Mouse (Mus musculus): ENCODE measurements around the gene Ipo8. TPM values are rescaled to one million over a fixed set of nuclear protein-coding genes. Genes with fewer than 3 reads are reported as not detected.

Gene Ipo8
- total RNA-seq (2017): 37.5 to 67.7 TPM (median 47.6 TPM) in 3 replicates

DNA sequence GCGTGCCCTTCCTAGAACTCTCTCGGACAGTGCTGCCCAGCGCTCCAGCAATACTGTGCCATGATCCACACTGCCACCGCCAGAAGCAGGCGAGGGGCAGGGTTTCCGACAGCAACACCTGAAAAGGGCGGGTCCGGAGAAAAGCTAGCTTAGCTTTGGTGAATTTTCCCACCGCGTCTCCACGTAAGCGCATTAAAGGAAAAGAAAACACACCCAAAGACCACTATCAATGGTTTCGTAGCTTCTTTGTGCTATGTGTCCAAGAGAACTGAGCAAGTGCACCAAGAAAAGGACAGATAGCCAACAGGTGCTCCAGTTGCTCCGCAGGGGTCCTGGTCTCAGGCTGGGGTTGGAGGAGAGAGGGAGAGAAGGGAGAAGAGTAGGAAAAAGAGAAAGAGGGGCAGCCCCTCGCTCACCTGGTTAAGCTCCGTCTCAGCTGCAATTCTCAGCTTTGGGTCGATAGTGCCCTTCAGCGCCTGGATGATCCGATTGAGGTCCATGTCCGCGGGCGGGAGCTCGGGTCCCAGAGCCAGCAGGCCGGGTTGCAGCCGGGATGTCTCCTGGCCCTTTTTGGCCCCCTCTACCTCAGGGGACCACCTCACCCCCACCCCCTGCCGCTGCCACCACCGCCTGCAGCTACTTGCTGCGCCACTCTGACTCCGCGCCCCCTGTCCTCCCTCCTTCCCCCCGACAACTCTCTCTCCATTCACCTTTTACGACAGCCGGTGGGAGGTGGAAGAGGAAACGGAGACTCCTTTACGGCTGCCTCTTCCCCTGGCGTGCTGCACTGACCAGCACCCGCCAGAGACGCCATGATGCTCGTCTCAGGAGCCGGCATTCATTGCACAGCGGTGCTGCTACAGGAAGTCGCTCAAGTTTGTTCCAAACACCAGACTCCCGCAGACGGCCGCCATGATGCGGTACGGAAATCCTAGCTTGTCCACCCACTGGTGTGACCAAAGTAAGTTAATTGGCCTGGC is at the start of gene Ipo8:
Gene Ipo8 (minus strand): TSS at position 720 of the 980 bp plus-strand sequence.
- ATAC-seq (replicated peaks; ENCODE audit: insufficient number of reproducible peaks, low FRiP score, low TSS enrichment, poor library complexity, severe bottlenecking): peak; percentile 99

DNA sequence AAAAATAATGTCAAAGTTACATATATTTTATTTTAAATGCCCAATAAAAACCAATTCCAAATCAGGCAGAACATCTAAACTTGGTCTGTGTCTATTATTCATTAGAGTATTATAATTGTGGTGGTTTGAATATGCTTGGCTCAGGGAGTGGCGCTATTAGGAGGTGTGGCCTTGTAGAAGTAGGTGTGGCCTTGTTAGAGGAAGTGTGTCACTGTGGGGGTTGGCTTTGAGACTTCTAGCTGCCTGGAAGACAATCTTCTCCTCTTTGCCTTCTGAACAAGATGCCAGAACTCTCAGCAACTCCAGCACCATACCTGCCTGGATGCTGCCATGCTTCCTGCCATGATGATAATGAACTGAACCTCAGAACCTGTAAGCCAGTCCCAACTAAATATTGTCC is 42.6 kb upstream of the Ipo8 start:
- ATAC-seq (replicated peaks; ENCODE audit: insufficient number of reproducible peaks, low FRiP score, low TSS enrichment, poor library complexity, severe bottlenecking): no peak

DNA sequence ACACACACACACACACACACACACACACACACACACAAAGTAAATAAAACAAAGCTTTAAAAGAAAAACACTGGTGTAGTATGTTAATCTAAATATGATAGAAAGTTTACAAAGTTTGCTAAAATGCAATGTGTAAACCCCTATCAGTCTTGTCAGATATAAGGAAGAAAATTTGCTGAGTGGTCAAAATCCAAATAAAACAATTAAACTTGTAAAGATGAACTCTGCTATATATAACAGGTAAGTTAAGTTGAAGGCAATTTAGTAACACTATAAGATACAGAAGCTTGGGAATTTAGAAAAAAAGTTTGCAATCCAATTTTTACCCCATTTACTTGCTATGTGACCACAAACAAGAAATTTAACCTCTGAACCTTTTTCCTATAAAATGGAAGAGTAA is 14.4 kb upstream of the Ipo8 start:
- no peak for ATAC-seq (replicated peaks; ENCODE audit: insufficient number of reproducible peaks, low FRiP score, low TSS enrichment, poor library complexity, severe bottlenecking)

DNA sequence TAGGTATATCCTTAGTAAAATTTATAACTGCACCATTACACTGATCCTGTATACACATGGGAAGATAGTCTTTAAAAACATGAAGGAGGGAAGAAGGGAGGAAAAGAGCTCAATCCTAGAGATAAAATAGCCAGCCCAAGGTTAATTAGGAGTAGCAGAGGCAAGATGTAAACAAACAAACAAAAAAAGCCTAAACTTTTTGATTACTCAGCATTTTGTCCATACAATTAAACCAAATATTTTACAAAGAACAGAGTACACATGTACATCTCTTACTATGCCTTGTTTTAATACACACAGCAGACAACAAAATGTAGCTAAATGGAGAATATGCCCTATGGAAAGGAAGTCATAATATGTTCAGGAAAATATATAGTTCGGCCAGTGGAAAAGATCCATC is 10.5 kb upstream of the Ipo8 start:
- ATAC-seq (replicated peaks; ENCODE audit: insufficient number of reproducible peaks, low FRiP score, low TSS enrichment, poor library complexity, severe bottlenecking): no peak

DNA sequence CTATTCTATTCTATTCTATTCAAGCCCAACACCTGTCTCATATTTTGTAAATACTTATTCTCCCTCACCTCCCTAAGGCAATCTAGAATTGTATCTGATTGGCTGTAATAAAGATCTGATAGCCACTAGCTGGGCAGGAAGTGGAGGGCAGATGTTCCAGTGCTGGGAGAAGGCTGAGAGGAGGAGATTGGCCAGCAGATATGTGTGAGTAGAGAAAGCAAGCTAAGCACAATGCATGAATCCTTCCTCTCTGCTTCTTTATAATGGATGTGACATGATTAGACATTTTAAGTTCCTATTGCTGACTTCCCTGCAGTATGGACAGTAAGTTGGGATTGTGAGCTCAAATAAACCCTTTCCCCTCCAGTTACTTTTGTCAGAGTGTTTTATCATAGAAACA is 7.2 kb upstream of the Ipo8 start:
- no peak for ATAC-seq (replicated peaks; ENCODE audit: insufficient number of reproducible peaks, low FRiP score, low TSS enrichment, poor library complexity, severe bottlenecking)

DNA sequence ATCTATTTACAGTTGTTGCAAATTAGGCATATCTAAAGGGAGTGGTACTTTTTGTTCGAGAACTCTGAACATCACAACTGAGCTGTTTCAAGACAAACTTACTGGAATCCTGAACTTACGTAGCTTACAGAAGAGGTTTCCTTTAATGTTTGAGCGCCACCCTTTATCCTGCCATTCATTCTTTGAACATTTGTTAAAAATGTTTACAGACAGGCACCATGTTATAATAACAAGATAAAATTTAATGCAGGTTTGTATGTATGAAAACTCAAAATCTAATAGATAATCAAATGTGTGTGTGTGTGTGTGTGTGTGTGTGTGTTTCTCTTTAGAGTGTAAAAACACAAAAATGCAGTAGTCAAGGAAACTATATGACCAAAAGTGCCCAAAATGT is 458 bp upstream of the Ipo8 start:
- no peak for ATAC-seq (replicated peaks; ENCODE audit: insufficient number of reproducible peaks, low FRiP score, low TSS enrichment, poor library complexity, severe bottlenecking)

DNA sequence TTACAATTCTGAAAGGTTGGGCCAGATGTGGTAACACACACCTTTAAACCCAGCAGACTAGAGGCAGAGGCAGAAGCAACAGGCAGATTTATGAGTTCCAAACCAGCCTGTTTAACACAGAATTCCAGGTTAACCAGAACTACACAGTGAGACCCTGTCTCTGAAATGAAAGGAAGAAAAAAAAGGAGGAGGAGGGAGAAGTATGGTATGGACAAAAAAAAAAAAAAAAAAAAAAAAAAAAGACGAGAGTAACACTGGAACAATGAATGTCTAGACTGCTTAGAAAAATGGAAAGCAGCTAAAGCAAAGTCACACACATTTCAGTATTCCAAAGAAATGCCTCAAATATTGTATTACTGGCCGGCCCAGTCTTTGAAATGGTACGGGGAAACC is 916 bp downstream of the Ipo8 start:
- ATAC-seq (replicated peaks; ENCODE audit: insufficient number of reproducible peaks, low FRiP score, low TSS enrichment, poor library complexity, severe bottlenecking): no peak

DNA sequence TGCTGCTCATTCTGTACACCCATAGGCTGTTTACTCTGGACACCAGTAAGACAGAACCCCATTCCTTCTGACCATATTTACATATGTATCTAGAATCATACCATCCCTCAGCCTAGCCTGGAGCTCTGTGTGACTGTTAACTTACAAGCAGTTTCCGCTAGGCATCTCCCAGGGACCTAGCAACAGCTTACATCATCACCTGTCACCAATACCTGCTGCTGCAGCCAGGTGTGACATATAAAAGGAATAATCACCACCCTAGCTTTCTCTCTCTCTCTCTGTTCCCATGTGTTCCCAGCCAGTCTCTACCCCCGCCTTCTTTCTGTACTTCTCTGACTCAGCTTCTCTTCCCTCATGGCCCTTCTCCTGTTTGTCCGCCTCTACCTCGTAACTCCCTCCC is 5.1 kb downstream of the Ipo8 start:
- no peak for ATAC-seq (replicated peaks; ENCODE audit: insufficient number of reproducible peaks, low FRiP score, low TSS enrichment, poor library complexity, severe bottlenecking)

DNA sequence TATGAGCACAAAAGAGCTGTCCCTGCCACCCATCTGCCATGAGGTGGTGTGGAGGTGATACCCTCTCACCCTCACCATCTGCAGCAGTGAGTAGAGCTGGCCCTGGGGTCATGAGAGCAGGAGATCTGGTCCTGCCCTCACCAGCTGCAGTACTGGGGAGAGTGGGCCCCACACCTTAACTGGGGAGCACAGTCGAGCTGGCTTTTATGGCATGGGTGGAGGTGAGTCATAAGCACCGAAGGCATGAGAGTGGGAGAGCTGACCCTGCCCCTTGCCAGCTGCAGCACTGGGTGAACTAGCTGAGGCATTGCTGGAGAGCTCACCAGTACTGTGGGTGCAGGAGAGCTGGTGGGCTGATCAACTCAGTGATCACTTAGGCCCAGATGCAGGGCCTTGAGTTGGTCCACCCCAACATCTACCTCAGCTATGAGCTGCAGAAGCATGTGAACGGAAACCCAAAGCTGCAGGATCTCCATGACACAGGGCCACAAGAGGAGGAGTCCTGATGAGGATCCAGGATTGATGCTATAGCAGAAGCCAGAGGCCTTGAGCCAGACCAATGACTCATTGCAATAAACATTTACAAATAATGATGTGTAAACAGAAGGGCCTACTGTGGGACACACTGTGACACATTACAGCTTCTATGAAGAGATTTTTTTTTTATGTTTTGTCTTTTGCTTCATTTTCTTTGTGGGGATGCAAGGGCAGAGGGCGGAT is 12.5 kb downstream of the Ipo8 start:
- no peak for ATAC-seq (replicated peaks; ENCODE audit: insufficient number of reproducible peaks, low FRiP score, low TSS enrichment, poor library complexity, severe bottlenecking)

DNA sequence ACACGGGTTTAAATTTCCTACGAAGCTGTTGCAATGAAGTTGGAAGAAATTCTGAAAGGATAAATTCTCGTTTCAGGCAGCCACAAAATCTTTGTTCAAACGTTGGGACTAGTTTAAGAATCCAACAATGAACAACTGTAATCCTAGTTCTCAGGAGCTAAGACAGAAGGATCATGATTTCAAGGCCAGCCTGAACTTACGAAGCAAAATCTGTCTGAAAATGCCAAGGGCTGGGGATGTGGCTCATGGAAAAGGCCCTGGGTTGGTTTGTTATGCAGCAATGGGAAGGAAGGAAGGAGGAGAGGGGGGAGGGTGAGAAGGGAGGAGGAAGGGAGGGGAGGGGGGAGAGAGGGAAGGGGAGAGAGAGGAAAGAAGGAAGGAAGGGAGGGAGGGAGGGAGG is 14.5 kb downstream of the Ipo8 start:
- ATAC-seq (replicated peaks; ENCODE audit: insufficient number of reproducible peaks, low FRiP score, low TSS enrichment, poor library complexity, severe bottlenecking): no peak

DNA sequence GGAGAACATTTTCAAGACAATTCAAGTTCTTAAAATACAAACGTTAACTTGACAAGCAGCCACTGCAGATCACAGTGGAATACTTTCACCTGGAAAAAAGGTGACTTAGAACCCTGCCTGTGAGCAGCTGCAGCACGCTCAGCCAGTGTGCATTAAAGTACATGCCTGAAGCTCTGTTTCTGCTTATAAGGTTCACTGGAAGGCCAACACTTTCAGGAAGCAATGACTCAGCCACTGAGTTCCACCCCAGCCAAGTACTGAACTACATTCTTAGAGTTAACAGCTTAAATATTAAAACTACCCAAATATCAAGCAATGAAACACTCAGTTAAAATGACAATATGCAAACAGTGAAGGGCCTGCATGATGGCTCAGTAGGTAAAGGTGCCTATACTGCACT is 20.1 kb downstream of the Ipo8 start:
- no peak for ATAC-seq (replicated peaks; ENCODE audit: insufficient number of reproducible peaks, low FRiP score, low TSS enrichment, poor library complexity, severe bottlenecking)

DNA sequence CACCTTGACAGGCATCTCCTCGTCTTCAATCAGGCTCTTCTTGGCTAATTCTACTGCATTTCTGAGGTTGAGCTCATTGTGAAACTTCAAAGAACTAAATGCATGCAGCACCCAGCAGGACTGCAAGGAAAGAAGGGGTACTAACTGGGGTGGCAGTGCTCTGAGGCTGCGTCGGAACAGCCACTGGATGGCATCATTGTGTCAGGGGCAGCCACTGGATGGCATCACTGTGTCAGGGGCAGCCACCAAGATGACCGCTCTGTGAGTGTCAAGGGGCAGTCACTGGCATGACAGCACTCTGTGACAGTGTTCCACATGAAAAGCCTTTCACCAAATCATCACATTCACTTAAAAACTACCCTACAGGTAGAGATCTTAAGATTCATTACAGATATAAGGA is 31.5 kb downstream of the Ipo8 start:
- no peak for ATAC-seq (replicated peaks; ENCODE audit: insufficient number of reproducible peaks, low FRiP score, low TSS enrichment, poor library complexity, severe bottlenecking)

DNA sequence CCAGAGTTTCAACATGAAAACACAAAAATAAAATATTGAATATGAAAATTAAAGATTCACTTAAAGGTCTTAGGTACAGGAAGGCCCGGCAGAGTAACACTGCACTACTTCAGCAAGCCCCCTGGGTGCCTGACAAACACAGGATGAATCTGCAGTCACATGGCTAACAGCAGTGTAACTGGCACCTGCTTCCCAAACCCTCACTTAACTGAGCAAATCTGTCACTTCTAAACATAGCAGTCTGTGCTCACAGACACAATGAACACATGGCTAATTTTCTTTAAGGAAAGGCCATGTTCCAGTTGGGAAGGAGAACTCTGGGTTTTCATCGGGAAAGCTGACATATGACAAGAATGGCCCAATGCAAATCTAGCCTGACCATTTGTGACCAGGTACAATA is 36.1 kb downstream of the Ipo8 start:
- ATAC-seq (replicated peaks; ENCODE audit: insufficient number of reproducible peaks, low FRiP score, low TSS enrichment, poor library complexity, severe bottlenecking): no peak

DNA sequence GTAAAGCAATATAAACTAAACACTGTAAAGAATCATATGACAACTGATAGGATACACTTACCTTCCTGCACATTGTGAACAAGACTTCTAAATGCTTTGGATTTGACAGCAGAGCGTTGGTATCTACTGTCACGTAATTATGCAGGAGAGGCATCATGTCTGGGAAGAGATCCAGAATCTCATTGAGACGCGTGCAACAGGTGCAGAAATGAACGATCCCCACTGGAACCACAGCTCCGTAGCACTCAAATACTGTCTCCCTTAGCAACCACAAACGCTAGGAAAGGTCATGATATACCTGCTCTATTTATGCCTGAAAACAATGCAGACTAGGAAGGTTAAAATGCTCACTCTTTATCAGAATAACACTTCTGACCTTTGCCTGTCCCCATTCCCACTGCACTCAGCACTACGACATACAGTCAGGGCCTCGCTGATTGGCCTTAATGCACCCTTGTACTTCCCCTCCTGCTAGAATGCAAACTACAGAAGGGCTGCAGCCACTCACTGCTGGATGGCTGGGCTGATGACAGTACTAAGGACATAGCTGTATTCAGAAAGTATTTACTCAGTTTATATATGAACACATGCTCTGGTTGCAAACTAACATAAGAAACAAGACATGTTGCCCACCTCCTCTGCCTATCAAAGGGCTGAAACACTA is 42.1 kb downstream of the Ipo8 start:
- no peak for ATAC-seq (replicated peaks; ENCODE audit: insufficient number of reproducible peaks, low FRiP score, low TSS enrichment, poor library complexity, severe bottlenecking)

DNA sequence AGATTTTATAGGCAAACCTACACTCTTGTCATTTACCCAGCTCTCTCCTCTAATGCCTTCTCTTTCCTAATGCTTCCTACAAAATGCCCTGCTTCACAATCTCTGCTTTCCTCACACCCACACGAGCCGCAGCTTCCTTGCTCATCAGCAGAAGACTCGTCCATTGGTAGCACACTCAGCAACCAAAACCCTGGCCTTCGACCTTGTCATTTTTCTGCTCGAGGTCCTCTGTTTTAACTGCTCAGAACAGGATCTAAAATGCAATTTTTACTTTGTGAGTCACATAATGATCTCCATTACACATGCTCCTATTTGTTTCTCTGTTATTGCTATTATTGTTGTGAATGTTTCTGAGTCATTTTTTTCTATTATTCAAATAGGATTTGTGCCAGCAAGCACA is 45.1 kb downstream of the Ipo8 start:
- ATAC-seq (replicated peaks; ENCODE audit: insufficient number of reproducible peaks, low FRiP score, low TSS enrichment, poor library complexity, severe bottlenecking): no peak

DNA sequence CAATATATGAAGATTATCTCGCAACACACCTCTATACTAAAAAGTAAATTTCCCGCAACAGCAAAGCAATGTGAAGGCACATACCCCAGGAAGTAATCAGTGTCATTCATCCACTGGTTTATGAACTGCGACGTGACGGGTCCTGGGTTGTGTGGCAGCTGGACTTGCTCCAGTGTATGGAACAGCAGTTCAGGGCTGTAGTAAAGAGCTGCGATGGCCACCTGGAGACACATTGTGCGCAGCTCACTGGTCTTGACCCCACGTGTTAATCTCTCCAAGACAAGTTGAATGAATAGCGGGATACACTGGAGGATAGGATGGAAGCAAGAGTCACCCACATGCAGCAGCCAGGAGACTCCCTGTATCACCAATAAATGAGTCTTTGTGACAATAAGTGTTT is 46.8 kb downstream of the Ipo8 start:
- ATAC-seq (replicated peaks; ENCODE audit: insufficient number of reproducible peaks, low FRiP score, low TSS enrichment, poor library complexity, severe bottlenecking): no peak

DNA sequence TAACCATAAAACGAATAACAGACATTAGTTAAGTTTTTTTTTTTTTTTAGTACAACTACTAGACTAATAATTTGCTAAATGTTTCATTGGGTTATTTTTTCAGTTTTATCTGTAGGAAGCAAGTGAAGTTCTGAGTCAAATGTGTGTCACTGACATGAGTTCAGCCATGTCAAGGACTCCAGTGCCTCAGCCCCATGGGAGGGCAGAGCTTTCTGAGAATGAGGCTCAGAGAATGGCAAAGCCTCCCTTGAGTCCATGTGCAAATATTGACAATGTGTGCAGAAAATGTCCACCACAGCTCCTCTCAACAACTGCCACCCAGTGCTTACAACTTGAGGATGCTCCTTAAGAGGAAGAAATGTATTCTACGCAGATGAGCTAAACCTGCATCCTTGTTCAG is 55.0 kb downstream of the Ipo8 start:
- ATAC-seq (replicated peaks; ENCODE audit: insufficient number of reproducible peaks, low FRiP score, low TSS enrichment, poor library complexity, severe bottlenecking): no peak

DNA sequence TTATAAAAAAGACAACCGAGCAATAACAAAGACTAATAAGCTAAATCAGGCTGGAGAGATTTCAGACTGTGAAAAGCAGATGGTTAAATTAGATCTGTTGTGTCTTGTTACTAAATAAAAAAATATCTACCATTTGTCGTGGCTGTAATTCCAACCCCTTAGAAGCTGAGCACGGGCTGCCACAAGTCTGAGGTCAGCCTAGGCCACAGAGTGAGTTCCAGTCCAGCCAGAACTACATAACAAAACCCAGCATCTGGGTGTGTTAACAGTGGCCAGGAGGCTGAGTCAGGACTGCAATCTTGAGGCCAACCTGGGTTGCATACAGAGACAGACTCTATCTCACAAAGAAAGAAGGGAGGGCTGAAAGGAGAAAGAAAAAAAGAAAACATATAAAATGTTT is 59.8 kb downstream of the Ipo8 start:
- ATAC-seq (replicated peaks; ENCODE audit: insufficient number of reproducible peaks, low FRiP score, low TSS enrichment, poor library complexity, severe bottlenecking): no peak

DNA sequence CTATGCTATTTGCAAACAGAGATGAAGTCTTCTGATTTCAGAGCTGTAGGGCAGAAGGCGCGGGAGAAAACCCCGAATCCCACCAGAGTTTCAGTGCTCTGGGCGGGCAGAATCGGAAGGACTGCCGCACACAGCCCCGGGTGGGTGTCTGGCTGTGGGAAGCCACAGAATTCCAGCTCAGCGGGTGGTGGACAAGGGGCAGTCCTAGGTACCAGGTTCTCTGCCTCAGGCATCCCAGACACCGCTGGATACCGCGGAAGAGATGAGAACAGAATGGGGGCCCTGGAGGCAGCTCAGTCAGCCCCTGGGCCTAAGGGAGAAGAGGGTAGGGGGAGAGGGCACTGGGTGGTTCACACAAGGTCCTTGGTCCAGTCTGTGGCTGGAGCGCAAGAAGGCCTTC is 62.8 kb downstream of the Ipo8 start:
- no peak for ATAC-seq (replicated peaks; ENCODE audit: insufficient number of reproducible peaks, low FRiP score, low TSS enrichment, poor library complexity, severe bottlenecking)

DNA sequence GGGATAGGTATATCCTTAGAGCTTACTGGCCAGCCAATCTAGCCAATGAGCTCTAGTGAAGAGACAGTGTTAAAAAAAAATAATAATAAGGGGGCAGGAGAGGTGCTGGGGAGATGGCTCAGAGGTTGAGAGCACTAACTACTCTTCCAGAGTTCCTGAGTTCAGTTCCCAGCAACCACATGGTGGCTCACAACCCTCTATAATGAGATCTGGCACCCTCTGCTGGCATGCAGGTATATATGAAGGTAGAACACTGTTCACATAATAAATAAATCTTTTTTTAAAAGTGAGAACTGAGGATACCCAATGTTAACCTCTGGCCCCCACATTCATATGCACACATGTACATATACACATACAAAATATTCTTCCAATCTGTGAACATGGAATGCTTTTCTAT is 64.0 kb downstream of the Ipo8 start:
- ATAC-seq (replicated peaks; ENCODE audit: insufficient number of reproducible peaks, low FRiP score, low TSS enrichment, poor library complexity, severe bottlenecking): no peak
